In the genomic region with DNA sequence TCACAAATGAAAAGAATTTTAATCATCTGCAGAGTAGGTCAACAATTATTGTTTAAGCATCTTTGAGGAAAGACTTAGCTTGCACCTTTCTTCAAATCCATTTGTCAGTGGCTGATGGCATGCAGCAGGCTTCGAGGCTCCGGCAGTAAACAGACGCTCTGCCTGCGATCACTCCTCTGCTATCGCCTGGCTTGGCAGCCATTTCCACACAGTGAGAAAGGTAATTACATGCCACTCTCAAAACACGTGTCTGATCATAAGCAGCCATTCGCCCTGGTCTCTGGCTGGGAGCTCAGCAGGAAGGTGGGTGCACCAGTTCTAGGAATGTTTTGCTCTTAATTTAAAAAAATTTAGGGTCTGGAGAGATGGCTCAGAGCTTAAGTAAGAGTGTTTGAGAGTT, we compare ENCODE assay signal across 24 mouse cellular contexts. TPM values are rescaled to one million over a fixed set of nuclear protein-coding genes. Genes with fewer than 3 reads are reported as not detected.
DNase-seq lines count a peak whose midpoint lies in the region; ATAC-seq and TF ChIP-seq lines count a peak whose summit lies in the region.
"Had no signal": no experiment of that assay in that cellular context is flagged by ENCODE, and none has a peak within 500 bp of the region (broad histone marks: within the 10 kb centered on the region; RNA-seq: fewer than 3 reads in every experiment).

No protein-coding gene starts in this region.

- TF ChIP-seq CTCF in heart, postnatal 0 days (IDR thresholded peaks at IDR 0.05; ENCODE audit: low read depth): no peak

- WGBS in embryonic facial prominence, embryonic 11.5 days: 59% methylated on average over 7 of the region's 7 CpGs
- 71% methylated on average over 7 of the region's 7 CpGs for WGBS in embryonic facial prominence, embryonic 10.5 days
- WGBS in heart, postnatal 0 days: 37% methylated on average over 7 of the region's 7 CpGs
- WGBS in midbrain, embryonic 15.5 days: 44% methylated on average over 7 of the region's 7 CpGs

- H3K4me2 ChIP-seq in embryonic facial prominence, embryonic 11.5 days (ENCODE audit: low read depth, low read length): no peak overlapping the region
- H3K4me2 ChIP-seq in heart, postnatal 0 days (ENCODE audit: low read depth, low read length): no peak overlapping the region
- H3K4me2 ChIP-seq in midbrain, embryonic 15.5 days: no peak overlapping the region

- no peaks in the 10 kb centered on the region for H3K4me1 ChIP-seq in embryonic facial prominence, embryonic 11.5 days (ENCODE audit: control insufficient read depth, insufficient read depth, low read length)
- peaks cover 24% of the 10 kb centered on the region for H3K4me1 ChIP-seq in embryonic facial prominence, embryonic 10.5 days
- H3K4me1 ChIP-seq in heart, postnatal 0 days (ENCODE audit: control insufficient read depth, insufficient read depth): peaks cover 4% of the 10 kb centered on the region; the same call in 1 of the 2 replicates
- H3K4me1 ChIP-seq in midbrain, embryonic 15.5 days: peaks cover 15% of the 10 kb centered on the region

- no peak overlapping the region for H3K9ac ChIP-seq in embryonic facial prominence, embryonic 11.5 days (replicated peaks; ENCODE audit: low read length)
- H3K9ac ChIP-seq in heart, postnatal 0 days (replicated peaks; ENCODE audit: low read depth, low read length): no peak overlapping the region
- H3K9ac ChIP-seq in midbrain, embryonic 15.5 days: no peak overlapping the region

- no peak overlapping the region for H3K4me3 ChIP-seq in embryonic facial prominence, embryonic 11.5 days (ENCODE audit: low read depth, low read length)
- no peak overlapping the region for H3K4me3 ChIP-seq in embryonic facial prominence, embryonic 10.5 days
- H3K4me3 ChIP-seq in heart, postnatal 0 days (ENCODE audit: low read depth, low read length): no peak overlapping the region
- H3K4me3 ChIP-seq in midbrain, embryonic 15.5 days: no peak overlapping the region
- H3K4me3 ChIP-seq: left cerebral cortex, adult 2 months had no signal

- H3K36me3 ChIP-seq in embryonic facial prominence, embryonic 11.5 days (replicated peaks; ENCODE audit: control insufficient read depth, insufficient read depth, low read depth, low read length): no peaks in the 10 kb centered on the region
- peaks cover 3% of the 10 kb centered on the region for H3K36me3 ChIP-seq in embryonic facial prominence, embryonic 10.5 days (replicated peaks)
- H3K36me3 ChIP-seq in heart, postnatal 0 days (replicated peaks; ENCODE audit: control insufficient read depth, insufficient read depth, low read length): 0 out of 2 replicates have a peak, but pooled peaks cover 4% of the 10 kb centered on the region
- H3K36me3 ChIP-seq in midbrain, embryonic 15.5 days (replicated peaks): no peaks in the 10 kb centered on the region

- H3K27me3 ChIP-seq in embryonic facial prominence, embryonic 11.5 days (ENCODE audit: control insufficient read depth, insufficient read depth, low read length): no peaks in the 10 kb centered on the region
- no peaks in the 10 kb centered on the region for H3K27me3 ChIP-seq in embryonic facial prominence, embryonic 10.5 days (replicated peaks; ENCODE audit: low read depth, poor library complexity, severe bottlenecking)
- H3K27me3 ChIP-seq in heart, postnatal 0 days (ENCODE audit: control insufficient read depth, insufficient read depth, low read length): no peaks in the 10 kb centered on the region
- H3K27me3 ChIP-seq in midbrain, embryonic 15.5 days (replicated peaks): no peaks in the 10 kb centered on the region

- no peak overlapping the region for H3K27ac ChIP-seq in embryonic facial prominence, embryonic 11.5 days (replicated peaks; ENCODE audit: low read depth, low read length)
- no peak overlapping the region for H3K27ac ChIP-seq in embryonic facial prominence, embryonic 10.5 days (replicated peaks)
- H3K27ac ChIP-seq in heart, postnatal 0 days (ENCODE audit: low read depth): no peak overlapping the region
- H3K27ac ChIP-seq in midbrain, embryonic 15.5 days: no peak overlapping the region
- H3K27ac ChIP-seq: left cerebral cortex, adult 2 months had no signal

- H3K9me3 ChIP-seq in embryonic facial prominence, embryonic 11.5 days (replicated peaks; ENCODE audit: control insufficient read depth, low read length): no peaks in the 10 kb centered on the region
- H3K9me3 ChIP-seq in embryonic facial prominence, embryonic 10.5 days: no peaks in the 10 kb centered on the region
- no peaks in the 10 kb centered on the region for H3K9me3 ChIP-seq in heart, postnatal 0 days (replicated peaks; ENCODE audit: control insufficient read depth, low read length)
- no peaks in the 10 kb centered on the region for H3K9me3 ChIP-seq in midbrain, embryonic 15.5 days

- peak; percentile 12 for DNase-seq in embryonic facial prominence, embryonic 11.5 days (ENCODE audit: low spot score)
- no peak for DNase-seq in embryonic facial prominence, embryonic 10.5 days (ENCODE audit: low spot score)
- no peak for DNase-seq in heart, postnatal 0 days (ENCODE audit: low spot score)
- DNase-seq in heart, adult 8-10 months (ENCODE audit: low spot score): no peak
- DNase-seq in layer of hippocampus, adult 9-11 months: peak; percentile 47
- DNase-seq in layer of hippocampus, postnatal 25 days (ENCODE audit: extremely low spot score in 1 of 2, low spot score in 1 of 2): no peak
- DNase-seq in ovary, adult 18-20 months (ENCODE audit: low spot score): no peak
- DNase-seq: adrenal gland, postnatal 10 days; cerebellum, adult 11 months; embryo, embryonic 11 days; gastrocnemius, postnatal 10 days; heart, adult 11 months; left cerebral cortex, postnatal 4 days; liver; right cerebral cortex, postnatal 14 days; spleen, adult 18-20 months; thymus, postnatal 36 days had no signal

- ATAC-seq in embryonic facial prominence, embryonic 11.5 days (replicated peaks; ENCODE audit: insufficient number of reproducible peaks, low FRiP score, low TSS enrichment, low read depth): no peak
- peak; percentile 47; the same call in 1 of the 2 replicates for ATAC-seq in heart, postnatal 0 days (ENCODE audit: insufficient read depth, low read depth)
- ATAC-seq in midbrain, embryonic 15.5 days (replicated peaks): peak; percentile 75
- ATAC-seq: activated CD4-positive, CD25-positive, alpha-beta regulatory T cell, adult 4 months; CD4-positive, CD25-positive, alpha-beta regulatory T cell, adult 4 months; hindbrain, embryonic 16.5 days; intestine, postnatal 0 days; lung, postnatal 0 days had no signal

- TF ChIP-seq EP300 in heart, postnatal 0 days (IDR thresholded peaks at IDR 0.05; ENCODE audit: low read depth): no peak

RNA-seq across cellular contexts. Expression of a gene that starts 58.2 kb away (rescaled TPM):
- 16.4 and 16.7 TPM in 2 replicates for polyA plus RNA-seq in embryonic facial prominence, embryonic 11.5 days (2014; fragmentation: Nextera tagmentation; extraction: Ambion mirVana)
- polyA plus RNA-seq in embryonic facial prominence, embryonic 10.5 days (2016; fragmentation: Nextera tagmentation; extraction: Ambion mirVana): 11.1 and 12.0 TPM in 2 replicates
- 38.3 and 39.8 TPM in 2 replicates for total RNA-seq in heart, postnatal 0 days (2014; rRNA removed; ENCODE audit: low replicate concordance)
- 15.3 and 16.1 TPM in 2 replicates for polyA plus RNA-seq in heart, postnatal 0 days (2015; fragmentation: Nextera tagmentation; extraction: Ambion mirVana)
- 10 to 100 TPM; 52.1 to 60.6 (median 55.7) TPM for total RNA-seq in heart, adult 8-10 months (2022)
- total RNA-seq in layer of hippocampus, postnatal 25 days (2021): 10 to 100 TPM; 70.6 to 81.7 TPM
- polyA plus RNA-seq in midbrain, embryonic 15.5 days (2015; fragmentation: Nextera tagmentation; extraction: Ambion mirVana): 31.4 TPM in 2 replicates

RNA-seq across cellular contexts. Expression of a gene that starts 59.2 kb away (rescaled TPM):
- polyA plus RNA-seq in embryonic facial prominence, embryonic 11.5 days (2014; fragmentation: Nextera tagmentation; extraction: Ambion mirVana): 26.9 and 27.4 TPM in 2 replicates
- polyA plus RNA-seq in embryonic facial prominence, embryonic 10.5 days (2016; fragmentation: Nextera tagmentation; extraction: Ambion mirVana): 30.2 and 31.7 TPM in 2 replicates
- total RNA-seq in heart, postnatal 0 days (2014; rRNA removed; ENCODE audit: low replicate concordance): 1.0 and 5.5 TPM in 2 replicates
- polyA plus RNA-seq in heart, postnatal 0 days (2015; fragmentation: Nextera tagmentation; extraction: Ambion mirVana): 5.0 and 5.7 TPM in 2 replicates
- total RNA-seq in heart, adult 8-10 months (2022): 1 to 10 TPM; 2.2 to 3.6 (median 2.6) TPM
- total RNA-seq in layer of hippocampus, postnatal 25 days (2021): 1 to 10 TPM; 4.6 to 5.7 TPM
- 17.2 and 18.5 TPM in 2 replicates for polyA plus RNA-seq in midbrain, embryonic 15.5 days (2015; fragmentation: Nextera tagmentation; extraction: Ambion mirVana)

Comparison
In these comparisons a context has a peak if more than half of its experiments do, and no peak if none do; other contexts are left out.
1. DNase-seq: peak in embryonic facial prominence, embryonic 11.5 days (single experiment) and layer of hippocampus, adult 9-11 months (single experiment); none in embryonic facial prominence, embryonic 10.5 days (single experiment), heart, postnatal 0 days (single experiment), heart, adult 8-10 months (single experiment), layer of hippocampus, postnatal 25 days (0 of 2) and ovary, adult 18-20 months (single experiment).